Mouse (Mus musculus) splenic B cell, adult 2 months (primary cell): ENCODE data around the gene Amigo3.
A peak's percentile ranks its signal among the peaks of the same experiment; 100 is the strongest.

ENCODE experiments used
- DNase-seq: peaks from one replicate; pipeline ENCODE4 v3.0.0-alpha.2; 2011; ENCODE audit warnings: low read depth, low spot score
- H3K27me3 ChIP-seq: 2 replicates; pipeline ENCODE4 v1.6.1; 2012; ENCODE audit warnings: mild to moderate bottlenecking, low read length, moderate library complexity, mixed read lengths; ENCODE audit not compliant: control insufficient read depth, poor library complexity, insufficient read depth, severe bottlenecking
- H3K36me3 ChIP-seq: 2 replicates; pipeline ENCODE4 v1.6.1; 2012; ENCODE audit warnings: mild to moderate bottlenecking, low read length, moderate library complexity, mixed read lengths; ENCODE audit not compliant: control insufficient read depth, poor library complexity, insufficient read depth, severe bottlenecking

Amigo3 gene

DNA sequence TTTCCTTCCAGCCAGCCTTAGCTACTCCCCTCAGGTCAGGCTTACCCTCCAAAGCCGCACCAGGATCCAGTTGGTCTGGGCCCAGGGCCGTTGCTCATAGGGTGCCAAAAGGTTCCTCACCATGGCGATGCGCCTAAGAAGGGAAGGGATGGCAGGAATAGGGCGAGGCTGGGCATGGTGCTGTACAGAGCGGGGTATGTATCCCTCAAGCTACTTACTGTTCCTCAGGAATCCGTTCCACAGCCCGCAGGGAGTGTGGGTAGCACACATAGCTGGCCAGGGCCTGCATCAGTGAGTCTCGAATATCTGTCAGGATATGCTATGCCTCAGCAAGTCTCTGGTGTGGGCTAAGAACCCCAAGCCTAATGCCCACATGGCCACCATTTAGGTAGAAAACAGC, 5.3 kb downstream of the Amigo3 start:
- H3K27me3 ChIP-seq = no peaks in the 10 kb centered on the region
- DNase-seq = no peak
- H3K36me3 ChIP-seq = peaks cover 18% of the 10 kb centered on the region

- no peak for DNase-seq
- no peaks in the 10 kb centered on the region for H3K27me3 ChIP-seq
- H3K36me3 ChIP-seq = peaks cover 15% of the 10 kb centered on the region
Measured at GRCm38 (mm10) chr9:108062142-108062541, 9.2 kb downstream of the Amigo3 start.

DNA sequence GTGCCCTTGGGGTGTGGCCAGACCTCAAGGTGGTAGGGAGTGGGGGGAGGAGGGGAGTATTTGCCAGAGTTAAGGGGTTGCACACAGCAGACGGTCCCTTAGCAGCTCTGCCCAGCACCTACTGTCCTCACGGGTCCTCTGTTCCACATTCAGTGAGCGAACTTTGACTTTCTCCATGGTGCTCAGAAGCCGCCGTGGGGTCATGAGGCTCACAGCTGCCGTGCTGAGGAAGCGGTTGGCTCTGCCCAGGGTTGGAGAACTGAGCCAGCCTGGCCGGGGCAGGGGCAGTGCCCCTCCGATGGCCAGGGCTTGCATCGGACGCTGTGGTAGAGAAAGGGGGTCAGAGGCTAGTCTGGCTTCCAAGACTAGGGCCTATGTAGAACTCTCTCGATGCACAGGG, 10.4 kb downstream of the Amigo3 start:
- Histone ChIP-seq H3K36me3 (peaks cover 15% of the 10 kb centered on the region), H3K27me3 (no peaks in the 10 kb centered on the region)
- DNase-seq = no peak

DNA sequence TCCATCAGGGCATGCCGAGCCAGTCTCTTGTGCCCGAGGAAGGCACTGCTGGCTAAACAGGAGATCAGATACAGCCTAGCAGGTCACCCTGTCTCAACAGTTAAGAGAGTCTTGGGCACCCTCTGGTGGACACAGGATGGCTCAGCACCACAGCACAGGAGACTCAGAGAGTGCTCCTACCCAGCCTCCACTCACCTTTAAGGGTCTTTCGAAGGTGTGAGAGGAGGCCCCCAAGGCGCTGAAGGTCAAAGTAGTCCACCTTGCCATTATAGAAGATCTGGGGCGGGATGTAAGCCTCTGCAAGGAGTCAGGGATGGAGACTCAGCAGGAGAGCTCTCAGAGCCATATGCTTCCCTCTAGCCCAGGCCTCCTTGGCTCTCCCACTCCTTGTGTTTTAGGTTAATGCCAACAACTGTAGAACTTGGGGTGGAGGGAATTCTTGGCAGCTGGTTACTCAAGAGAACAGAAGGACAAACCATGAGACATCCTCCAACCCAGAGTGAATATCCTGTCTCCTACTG, 12.6 kb downstream of the Amigo3 start:
- Histone ChIP-seq H3K36me3 (peaks cover 12% of the 10 kb centered on the region), H3K27me3 (no peaks in the 10 kb centered on the region)
- DNase-seq = peak; percentile 71

DNA sequence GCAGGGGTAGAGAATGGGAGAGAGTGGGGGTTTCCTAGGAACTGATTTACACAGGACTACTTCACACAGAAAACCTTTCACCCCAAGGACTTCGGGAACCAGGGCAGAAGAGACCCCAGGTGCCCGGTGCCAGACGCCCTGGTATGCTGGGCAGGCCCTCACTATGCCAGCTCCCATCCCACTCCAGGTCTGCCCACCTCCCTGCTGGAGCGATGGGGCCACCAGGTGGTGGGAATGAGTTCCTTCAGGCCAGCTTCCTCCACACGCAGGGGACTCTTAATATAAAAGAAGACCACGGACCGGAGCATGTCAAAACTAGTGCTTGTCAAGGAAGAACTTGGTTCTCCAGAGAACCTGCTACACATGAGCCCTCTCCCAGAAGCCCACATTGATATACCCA, 14.2 kb downstream of the Amigo3 start:
- DNase-seq = no peak
- H3K36me3 ChIP-seq = peaks cover 5% of the 10 kb centered on the region
- H3K27me3 ChIP-seq = no peaks in the 10 kb centered on the region

DNA sequence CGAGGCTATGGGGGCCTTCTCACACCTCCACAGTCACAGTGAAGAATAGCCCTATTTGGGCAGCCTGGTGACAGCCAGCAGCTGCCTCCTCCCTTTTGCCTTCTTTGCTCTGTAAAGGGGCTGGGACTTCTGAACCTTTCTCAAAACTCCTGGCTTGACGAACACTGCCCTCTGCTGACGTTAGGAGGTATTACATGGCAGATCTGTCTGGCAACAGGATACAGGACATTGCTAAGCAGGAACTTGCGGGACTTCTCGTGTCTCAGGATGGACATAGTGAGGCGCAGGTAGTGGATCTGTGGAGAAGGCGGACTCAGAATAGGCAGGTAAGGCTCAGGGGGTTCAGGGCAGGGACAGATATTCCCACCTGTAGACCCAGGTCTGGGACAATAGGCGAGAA, 14.9 kb downstream of the Amigo3 start:
- DNase-seq = peak; percentile 90
- Histone ChIP-seq H3K27me3 (no peaks in the 10 kb centered on the region), H3K36me3 (peaks cover 3% of the 10 kb centered on the region; the same call in 1 of the 2 replicates)

DNA sequence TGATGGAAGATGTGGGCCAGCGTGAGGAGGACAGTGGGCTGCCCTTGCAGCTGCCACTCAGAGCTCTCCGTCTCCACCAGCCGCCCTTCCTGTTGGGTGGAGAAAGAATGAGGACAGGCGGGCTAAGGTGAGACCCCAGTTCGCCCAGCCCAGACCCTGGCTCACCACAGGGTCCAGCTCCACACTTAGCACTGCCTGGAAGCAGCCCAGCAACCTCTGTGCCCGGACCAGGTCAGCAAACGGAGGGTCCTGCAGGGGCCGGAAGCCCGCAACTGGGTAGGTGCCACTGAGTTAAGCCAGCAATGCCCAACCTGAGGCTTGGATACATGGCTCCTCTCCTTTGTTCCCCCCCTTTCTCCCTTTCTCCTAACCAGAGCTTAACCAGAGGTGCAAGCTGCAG, 16.0 kb downstream of the Amigo3 start:
- Histone ChIP-seq H3K27me3 (no peaks in the 10 kb centered on the region), H3K36me3 (peaks cover 3% of the 10 kb centered on the region; the same call in 1 of the 2 replicates)
- DNase-seq = no peak

DNA sequence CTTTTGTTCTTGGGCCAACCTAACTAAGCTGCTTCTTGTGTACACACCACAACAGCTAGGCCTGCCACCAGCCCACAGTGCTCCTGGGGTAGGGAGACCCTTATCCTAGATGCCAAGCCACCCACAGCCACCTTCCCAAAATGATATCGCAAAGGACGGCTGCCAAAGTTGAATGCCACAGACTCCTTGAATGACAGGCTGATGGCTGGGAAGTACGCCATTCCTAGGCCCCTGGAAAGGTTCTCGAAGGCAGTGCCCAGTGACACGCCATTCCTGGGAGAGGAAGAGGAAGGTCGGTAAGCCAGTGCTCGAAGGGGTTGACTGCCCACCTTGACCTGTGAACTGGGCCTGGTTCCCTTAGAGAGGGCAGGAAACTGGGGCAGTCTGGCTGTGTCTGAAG, 16.6 kb downstream of the Amigo3 start:
- no peak for DNase-seq
- Histone ChIP-seq H3K27me3 (no peaks in the 10 kb centered on the region), H3K36me3 (peaks cover 3% of the 10 kb centered on the region; the same call in 1 of the 2 replicates)

- Histone ChIP-seq H3K36me3 (peaks cover 2% of the 10 kb centered on the region), H3K27me3 (no peaks in the 10 kb centered on the region)
- no peak for DNase-seq
Measured at GRCm38 (mm10) chr9:108071801-108072200, 18.8 kb downstream of the Amigo3 start.

DNA sequence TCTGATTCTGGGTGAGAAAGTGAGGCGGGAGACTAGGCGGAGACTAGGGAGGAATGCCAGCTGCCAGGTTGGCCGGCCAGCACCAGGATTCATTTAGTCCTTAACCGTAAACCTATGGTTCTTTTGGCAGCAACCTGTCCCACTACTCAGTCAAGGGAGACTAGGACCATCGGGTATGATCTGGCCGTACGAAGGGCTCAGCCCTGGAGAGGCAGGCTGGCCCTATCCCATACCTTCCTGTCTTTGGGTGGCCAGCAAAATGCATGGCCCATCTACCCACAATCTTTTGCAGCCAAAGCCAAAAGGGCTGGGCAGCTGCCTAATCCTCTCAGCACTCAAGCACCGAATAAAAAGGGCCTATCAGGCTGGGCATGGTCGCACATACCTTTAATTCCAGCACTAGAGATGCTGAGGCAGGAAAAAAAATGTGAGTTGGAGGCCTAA, 19.5 kb downstream of the Amigo3 start:
- peaks cover 2% of the 10 kb centered on the region for H3K36me3 ChIP-seq
- no peak for DNase-seq
- H3K27me3 ChIP-seq = no peaks in the 10 kb centered on the region

- Histone ChIP-seq H3K36me3 (peaks cover 2% of the 10 kb centered on the region), H3K27me3 (no peaks in the 10 kb centered on the region)
- DNase-seq = no peak
Measured at GRCm38 (mm10) chr9:108073141-108073930, 20.4 kb downstream of the Amigo3 start.

DNA sequence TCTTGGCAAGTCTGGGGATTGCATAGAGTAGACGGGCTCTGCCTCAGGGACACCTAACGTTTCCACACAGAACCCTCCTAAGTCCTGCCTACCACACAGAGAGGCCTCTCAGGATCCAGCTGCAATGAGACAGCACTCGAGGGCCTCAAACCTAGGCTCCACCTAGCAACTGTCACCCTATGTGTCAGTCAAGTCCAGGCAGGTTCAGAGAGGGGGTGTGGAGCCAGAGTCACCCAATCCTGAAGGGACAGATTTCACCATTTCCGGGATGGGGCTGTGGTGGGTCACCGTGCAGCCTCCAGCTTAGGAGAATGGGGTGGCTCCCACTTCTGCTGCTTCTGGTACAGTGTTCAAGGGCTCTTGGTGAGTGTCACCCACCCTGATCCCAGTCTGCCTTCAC, 27.2 kb downstream of the Amigo3 start, which contains the start of gene Mst1:
Gene Mst1 (plus strand): TSS at position 269 of the 400 bp plus-strand sequence.
- DNase-seq = no peak
- peaks cover 4% of the 10 kb centered on the region for H3K36me3 ChIP-seq
- no peaks in the 10 kb centered on the region for H3K27me3 ChIP-seq

DNA sequence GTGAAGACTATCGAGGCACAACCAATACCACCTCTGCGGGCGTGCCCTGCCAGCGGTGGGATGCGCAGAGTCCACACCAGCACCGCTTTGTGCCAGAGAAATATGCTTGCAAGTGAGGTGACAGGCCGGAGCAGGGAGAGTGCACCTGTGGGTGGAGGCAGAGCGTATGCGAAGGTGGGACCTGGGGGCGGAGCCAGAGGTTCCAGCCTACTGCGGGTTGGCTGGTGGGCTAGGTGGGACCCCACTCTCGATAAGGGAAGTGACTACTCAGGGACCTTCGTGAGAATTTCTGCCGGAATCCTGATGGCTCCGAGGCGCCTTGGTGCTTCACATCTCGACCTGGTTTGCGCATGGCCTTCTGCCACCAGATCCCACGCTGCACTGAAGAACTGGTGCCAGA, 29.6 kb downstream of the Amigo3 start:
- no peaks in the 10 kb centered on the region for H3K27me3 ChIP-seq
- peak; percentile 38 for DNase-seq

GRCm38 (mm10) chr9:108082988-108083431, 30.1 kb downstream of the Amigo3 start, which contains the start of gene Rnf123:
TSS of gene Rnf123 (minus strand) at chr9:108083346.
- H3K36me3 ChIP-seq = peaks cover 15% of the 10 kb centered on the region
- peak; percentile 56 for DNase-seq
- no peaks in the 10 kb centered on the region for H3K27me3 ChIP-seq

More for the DNA sequence above, 29.6 kb downstream of the Amigo3 start:
- peaks cover 12% of the 10 kb centered on the region for H3K36me3 ChIP-seq

DNA sequence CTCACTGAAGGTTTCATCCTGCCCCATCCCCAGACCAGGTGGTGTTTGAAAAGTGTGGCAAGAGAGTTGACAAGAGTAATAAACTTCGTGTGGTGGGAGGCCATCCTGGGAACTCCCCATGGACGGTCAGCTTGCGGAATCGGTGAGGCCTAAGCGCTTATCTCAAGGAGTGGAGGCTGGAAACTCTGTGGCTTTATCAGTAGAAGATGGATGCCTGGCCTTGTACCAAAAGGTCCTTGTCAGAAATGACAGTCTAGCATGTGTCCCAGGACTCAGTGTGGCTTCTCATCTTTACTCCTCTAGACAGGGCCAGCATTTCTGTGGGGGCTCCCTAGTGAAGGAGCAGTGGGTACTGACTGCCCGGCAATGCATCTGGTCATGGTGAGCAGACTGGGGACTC, 30.6 kb downstream of the Amigo3 start:
- Histone ChIP-seq H3K36me3 (peaks cover 18% of the 10 kb centered on the region), H3K27me3 (no peaks in the 10 kb centered on the region)
- no peak for DNase-seq
